Mouse (Mus musculus) cerebellum, adult 2 months (tissue): ENCODE results near the gene Abhd12. TPM values are rescaled to one million over a fixed set of nuclear protein-coding genes. Genes with fewer than 3 reads are reported as not detected.
A peak's percentile ranks its signal among the peaks of the same experiment; 100 is the strongest.
"Not testable (repeated sequence)": the region's sequence is repeated elsewhere in the genome, so short reads cannot be mapped to it uniquely, and the experiment has no call there.

ENCODE experiments used
- DNase-seq, 2 experiments: peaks; one replicate each; pipeline ENCODE4 v3.0.0; 2021
- H3K27ac ChIP-seq: fragments of 200-500 bp; 2 replicates; pipeline ENCODE4 v1.5.1; 2012; ENCODE audit warnings: low read length, control low read depth, inconsistent platforms; ENCODE audit not compliant: insufficient read depth
- H3K27me3 ChIP-seq: fragments of 200-500 bp; 2 replicates; pipeline ENCODE4 v1.6.1; 2012; ENCODE audit warnings: inconsistent platforms, mild to moderate bottlenecking, low read length, moderate library complexity; ENCODE audit not compliant: control insufficient read depth, insufficient read depth
- H3K4me1 ChIP-seq: fragments of 200-500 bp; 2 replicates; pipeline ENCODE4 v1.6.1; 2011; ENCODE audit warnings: low read length; ENCODE audit not compliant: control insufficient read depth, insufficient read depth
- H3K4me3 ChIP-seq: fragments of 200-500 bp; replicated peaks from 2 replicates; pipeline ENCODE3; 2011; ENCODE audit warnings: mild to moderate bottlenecking, low read depth, low read length, control low read depth; ENCODE audit not compliant: insufficient read depth
- CTCF ChIP-seq: fragments of 200-500 bp; IDR thresholded peaks from 2 replicates; pipeline ENCODE4 v1.5.1; 2011; ENCODE audit warnings: low read depth, mild to moderate bottlenecking, control low read depth, low read length, moderate library complexity, borderline replicate concordance; ENCODE audit not compliant: insufficient read depth
- POLR2A ChIP-seq: fragments of 200-500 bp; IDR thresholded peaks from 2 replicates; pipeline ENCODE4 v1.6.1; 2011; ENCODE audit warnings: low read length, control low read depth, borderline replicate concordance; ENCODE audit not compliant: insufficient read depth
- WGBS: fragments of 180-500 bp; shearing (Covaris S2); methylation state at CpG from one replicate; pipeline ENCODE4 v1.1.7; 2018; 5-methylcytosine and 5-hydroxymethylcytosine counted together
- polyA plus RNA-seq: library from polyadenylated mRNA; depleted of rRNA; stranded (reverse); fragments of >200 nt; gene quantifications from 2 replicates; pipeline ENCODE4 v1.2.3, GENCODE M21; 2012; rRNA removed

Gene Abhd12
- polyA plus RNA-seq, result 259 and 263 TPM in 2 replicates

DNA sequence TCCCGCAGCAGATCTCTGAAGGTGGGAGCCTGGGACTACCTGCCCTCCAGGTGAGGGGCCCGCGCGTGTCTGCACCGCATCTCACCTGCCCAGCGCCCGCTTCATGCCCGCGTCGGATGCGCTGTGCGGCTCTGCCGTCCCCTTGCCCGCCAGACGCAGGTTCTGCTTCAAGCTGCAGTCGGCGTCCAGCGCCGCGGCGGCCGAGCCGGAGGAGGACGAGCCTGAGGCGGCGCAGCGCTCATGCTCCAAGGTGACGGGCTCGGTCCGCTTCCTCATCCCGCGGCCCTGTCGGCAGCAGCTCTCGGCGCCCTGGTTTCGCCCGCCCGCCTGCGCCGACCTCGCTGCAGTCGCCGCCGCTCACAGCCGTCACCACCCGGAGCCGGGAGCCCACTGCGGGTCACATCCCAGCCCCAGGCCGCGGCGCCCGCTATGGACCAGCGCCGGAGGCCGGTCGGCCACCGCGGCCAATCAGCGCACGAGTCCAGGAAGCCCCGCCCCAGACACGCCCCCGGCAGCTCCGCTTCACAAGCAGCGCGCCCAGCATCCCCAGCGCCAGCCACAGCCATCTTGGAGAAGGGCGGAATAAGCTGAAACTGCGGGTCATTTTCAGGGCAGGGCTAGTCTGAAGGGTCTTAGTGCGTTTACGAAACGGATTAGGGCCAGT lies at the start of gene Abhd12:
Gene Abhd12, minus strand, starts transcription at position 470 of the 664 bp plus-strand sequence.
- no peaks in the 10 kb centered on the region for H3K27me3 ChIP-seq
- TF ChIP-seq POLR2A (peak; percentile 72; the same call in 1 of the 2 replicates), CTCF (no peak)
- peak; percentile 97 to 98 for DNase-seq
- under 1% methylated on average over 72 of the region's 72 CpGs for WGBS
- H3K27ac ChIP-seq, result peak within 1 kb of the TSS; percentile 80
- peaks cover 4% of the 10 kb centered on the region for H3K4me1 ChIP-seq
- peak within 1 kb of the TSS; percentile 94 for H3K4me3 ChIP-seq

DNA sequence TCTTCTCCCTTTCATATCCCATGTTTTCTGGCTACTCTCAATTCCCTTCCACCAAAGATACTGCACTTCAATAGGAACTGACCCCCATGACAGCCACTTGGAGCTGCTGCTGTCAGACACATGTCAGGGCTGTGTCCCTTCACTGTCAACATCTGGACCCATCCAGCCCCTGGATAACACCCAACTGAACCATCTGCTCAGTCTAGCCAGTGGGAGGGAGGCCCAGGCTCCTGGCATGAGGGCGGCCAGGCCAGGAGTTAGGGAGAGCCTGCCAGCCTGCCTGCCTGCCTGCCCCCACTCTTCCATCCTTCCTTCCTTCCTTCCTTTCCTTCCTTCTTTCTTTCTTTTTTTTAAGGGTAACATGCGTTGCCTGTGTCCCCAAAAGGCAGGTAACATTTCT lies 46.7 kb upstream of the Abhd12 start:
- Histone ChIP-seq H3K4me3 (no peak overlapping the region), H3K27ac (no peak overlapping the region), H3K4me1 (0 out of 2 replicates have a peak, but pooled peaks cover 5% of the 10 kb centered on the region), H3K27me3 (no peaks in the 10 kb centered on the region)
- 63% methylated on average over 2 of the region's 2 CpGs for WGBS
- TF ChIP-seq POLR2A (no peak), CTCF (no peak)
- no peak for DNase-seq

DNA sequence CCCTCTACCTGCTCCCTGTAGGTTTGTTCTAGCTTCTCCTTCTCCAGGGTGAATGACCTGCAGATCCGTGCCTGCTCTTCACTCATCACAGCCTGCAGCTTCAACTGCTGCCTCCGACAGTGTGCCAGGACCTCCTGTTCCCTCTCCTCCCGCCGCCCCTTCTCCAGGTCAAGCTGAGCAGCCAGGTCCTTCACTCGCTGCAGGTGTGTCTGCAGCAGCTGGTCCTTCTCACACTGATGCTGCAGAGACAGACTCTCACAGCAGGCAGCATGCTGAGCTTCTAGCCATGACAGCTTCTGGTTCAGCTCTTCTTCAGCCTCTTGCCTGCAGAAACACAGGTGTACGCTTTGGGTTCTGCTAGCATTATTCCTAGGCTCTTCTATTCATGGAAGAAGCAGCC lies 45.5 kb upstream of the Abhd12 start:
- TF ChIP-seq POLR2A (no peak), CTCF (no peak)

DNA sequence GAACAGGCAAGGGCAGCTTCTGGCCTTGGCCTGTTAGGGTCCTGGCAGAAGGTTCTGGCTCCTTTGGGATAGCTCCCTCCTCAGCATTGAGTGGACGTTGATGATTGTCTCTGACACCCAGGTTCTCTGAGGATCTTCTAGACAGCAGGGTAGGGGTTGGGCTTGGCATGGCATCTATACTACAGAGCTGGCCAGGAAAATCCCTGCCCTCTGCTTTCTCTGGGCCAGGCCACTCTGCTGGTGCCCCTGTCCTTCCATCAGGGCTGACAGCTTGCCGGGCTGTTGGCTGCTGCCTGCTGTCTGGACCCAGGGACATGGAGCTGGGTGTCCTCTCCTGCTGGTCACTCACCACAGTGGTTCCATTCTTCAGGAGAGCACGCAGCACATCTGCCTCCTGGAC lies 45.1 kb upstream of the Abhd12 start:
- Histone ChIP-seq H3K27me3 (no peaks in the 10 kb centered on the region), H3K4me1 (0 out of 2 replicates have a peak, but pooled peaks cover 5% of the 10 kb centered on the region), H3K27ac (no peak overlapping the region), H3K4me3 (no peak overlapping the region)
- WGBS, result 28% methylated on average over 3 of the region's 3 CpGs
- TF ChIP-seq CTCF, result no peak
- no peak for TF ChIP-seq POLR2A
- no peak for DNase-seq

More for the DNA sequence above, 45.5 kb upstream of the Abhd12 start:
- 0 out of 2 replicates have a peak, but pooled peaks cover 5% of the 10 kb centered on the region for H3K4me1 ChIP-seq
- 21% methylated on average over 6 of the region's 6 CpGs for WGBS
- H3K27me3 ChIP-seq, result no peaks in the 10 kb centered on the region
- H3K4me3 ChIP-seq, result no peak overlapping the region
- no peak for DNase-seq
- no peak overlapping the region for H3K27ac ChIP-seq

DNA sequence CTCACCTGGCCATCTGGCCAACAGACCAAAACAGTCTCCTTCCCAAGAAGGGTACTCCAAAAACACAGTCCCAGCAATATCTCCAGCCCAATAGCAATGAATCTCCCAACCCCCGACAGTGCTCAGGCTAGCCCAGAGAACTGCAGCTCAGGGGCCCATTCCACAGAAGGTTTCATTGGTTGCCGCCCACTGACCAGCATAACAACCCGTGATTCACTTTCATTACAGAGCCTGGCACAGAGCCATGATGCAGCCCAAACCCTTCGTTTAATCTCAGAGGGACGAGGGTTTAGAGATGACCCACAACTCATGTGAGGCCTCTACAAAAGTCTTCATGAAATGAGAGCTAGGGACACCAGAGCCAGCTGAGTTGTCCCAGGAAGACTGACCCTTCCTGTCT lies 44.2 kb upstream of the Abhd12 start:
- H3K4me3 ChIP-seq, result no peak overlapping the region
- DNase-seq, result no peak
- no peak for TF ChIP-seq POLR2A
- no peak for TF ChIP-seq CTCF
- H3K27ac ChIP-seq, result no peak overlapping the region
- 0 out of 2 replicates have a peak, but pooled peaks cover 5% of the 10 kb centered on the region for H3K4me1 ChIP-seq
- 58% methylated on average over 5 of the region's 5 CpGs for WGBS
- no peaks in the 10 kb centered on the region for H3K27me3 ChIP-seq

DNA sequence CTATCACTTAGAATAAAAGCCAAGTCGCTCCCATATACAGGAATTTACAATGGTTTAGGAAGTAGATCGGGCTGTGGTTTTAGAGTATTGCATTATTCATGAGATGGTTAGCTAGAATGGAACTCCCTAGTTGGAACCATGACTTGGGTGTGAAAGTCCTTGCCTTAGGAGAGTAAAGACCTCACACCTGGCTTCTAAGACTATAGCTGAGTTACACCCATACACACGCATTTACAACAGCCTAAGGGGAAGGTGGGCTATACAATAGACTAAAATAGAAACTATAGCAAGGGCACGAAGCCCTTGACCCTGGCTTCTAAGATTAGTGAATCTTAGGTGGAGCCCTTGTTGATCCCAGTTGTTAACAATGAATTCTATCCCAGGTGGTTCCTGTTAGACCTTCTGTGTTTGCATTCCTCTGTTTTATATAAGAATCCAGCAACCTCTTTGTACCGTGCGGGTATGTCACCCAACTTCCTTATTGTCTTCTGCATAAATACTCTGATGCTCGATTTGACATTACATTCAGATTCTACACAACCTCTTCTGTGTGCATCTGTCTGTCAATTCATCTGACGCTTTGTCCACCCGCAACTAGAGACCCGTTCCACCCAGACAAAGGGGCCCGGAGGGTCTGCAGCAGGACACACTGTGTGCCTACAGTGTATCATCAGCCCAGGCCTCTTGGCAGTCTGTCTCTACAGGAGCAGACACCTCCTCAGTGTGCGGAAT lies 43.5 kb upstream of the Abhd12 start:
- H3K27me3 ChIP-seq, H3K4me3 ChIP-seq: not testable (repeated sequence)
- WGBS, result 92% methylated on average over 12 of the region's 12 CpGs

DNA sequence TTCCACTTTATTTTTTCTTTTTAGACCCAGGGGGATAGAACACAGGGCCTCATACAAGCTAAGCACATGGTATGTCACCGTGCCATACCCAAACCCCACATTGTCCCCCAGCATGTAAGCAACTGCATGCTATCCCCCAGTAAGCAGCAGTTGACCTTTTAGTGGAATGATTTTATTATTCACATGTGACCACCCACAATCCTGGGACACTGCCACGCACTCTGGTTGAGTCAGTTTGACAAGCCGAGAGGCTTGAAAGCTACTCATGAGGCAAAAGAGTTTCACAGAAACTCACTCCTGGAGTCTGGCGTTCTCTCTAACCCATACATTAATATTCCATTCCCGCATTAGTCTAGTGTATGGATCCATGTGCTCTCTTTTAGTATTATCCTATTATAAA lies 42.8 kb upstream of the Abhd12 start:
- not testable (repeated sequence) for H3K27me3 ChIP-seq, H3K27ac ChIP-seq, DNase-seq, H3K4me1 ChIP-seq, H3K4me3 ChIP-seq
- 52% methylated on average over 5 of the region's 5 CpGs for WGBS

More for the DNA sequence above, 43.5 kb upstream of the Abhd12 start:
- H3K4me1 ChIP-seq, DNase-seq, H3K27ac ChIP-seq: not testable (repeated sequence)

DNA sequence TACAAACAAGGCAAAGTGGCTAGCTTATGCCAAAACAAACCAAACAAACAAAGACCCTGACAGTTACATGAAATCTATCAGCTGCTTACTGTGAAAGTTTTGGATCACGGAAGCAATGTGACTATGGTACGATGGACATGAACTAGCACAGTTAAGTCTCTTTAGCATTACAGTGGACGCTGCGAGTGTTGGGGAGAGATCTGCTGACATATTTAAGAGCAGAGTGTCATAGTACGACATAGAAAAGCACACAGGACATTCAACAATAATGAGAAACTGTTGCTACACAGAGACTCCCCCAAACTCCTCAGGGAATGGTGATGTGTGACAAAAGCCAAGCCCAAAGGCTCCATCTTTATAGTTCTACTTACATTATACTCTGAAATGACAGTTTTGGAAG lies 39.5 kb upstream of the Abhd12 start:
- TF ChIP-seq POLR2A (no peak), CTCF (no peak)
- H3K27ac ChIP-seq, result no peak overlapping the region
- H3K4me1 ChIP-seq, result no peaks in the 10 kb centered on the region
- H3K4me3 ChIP-seq, result no peak overlapping the region
- H3K27me3 ChIP-seq, result no peaks in the 10 kb centered on the region
- 93% methylated on average over 5 of the region's 5 CpGs for WGBS
- DNase-seq, result no peak
